Mouse (Mus musculus) adrenal gland, adult (tissue): ENCODE data around the gene Cog3.
"Not testable (repeated sequence)": the region's sequence is repeated elsewhere in the genome, so short reads cannot be mapped to it uniquely, and the experiment has no call there.

Experiments
- DNase-seq, 2 experiments: peaks; one replicate each; pipeline ENCODE4 v3.0.0; 2022 to 2023; ENCODE audit warnings: low spot score in 1 of 2; ENCODE audit not compliant: inconsistent age in 2 of 2

Gene Cog3

DNA sequence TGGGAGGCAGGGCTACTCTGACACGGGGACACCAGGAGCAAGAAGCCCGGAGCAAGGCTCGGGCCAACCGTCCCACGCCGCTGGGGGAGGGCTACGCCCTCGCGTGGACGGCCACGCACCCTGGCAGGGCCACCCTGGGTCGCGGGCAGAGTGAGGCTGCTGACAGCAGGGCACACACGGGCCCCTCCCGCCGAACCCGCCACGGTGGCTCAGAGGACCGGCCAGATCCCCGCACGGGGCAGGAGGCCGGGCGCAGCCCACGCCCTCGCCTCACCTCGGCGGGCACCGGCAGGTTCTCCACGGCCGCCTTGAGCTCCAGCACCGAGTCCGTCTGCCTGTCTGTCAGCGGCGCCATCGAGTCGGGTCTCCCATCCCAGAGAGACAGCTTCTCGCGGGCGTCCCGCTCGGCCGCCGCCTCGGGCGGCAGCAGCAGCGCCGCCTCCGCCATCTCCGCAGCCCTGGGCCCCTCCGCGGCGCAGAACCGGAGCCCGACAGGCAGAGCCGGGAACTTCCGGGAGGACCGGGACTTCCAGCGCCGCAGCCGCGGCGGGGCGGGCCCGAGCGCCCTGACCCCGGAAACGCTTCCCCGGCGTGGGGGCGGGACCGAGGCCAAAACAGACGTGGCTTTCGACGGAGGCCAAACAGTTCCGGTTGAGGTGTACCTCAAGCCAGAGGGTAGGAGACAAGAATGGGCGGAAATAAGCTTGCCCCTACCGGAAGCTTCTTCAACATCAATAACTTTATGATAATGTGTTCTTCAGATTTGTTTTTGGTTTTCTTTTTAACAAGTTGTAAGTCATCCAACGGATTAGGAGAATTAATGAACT lies at the start of gene Cog3:
Gene Cog3, minus strand, starts transcription at position 527 of the 827 bp plus-strand sequence.
- DNase-seq = peak; percentile 98 to 99

DNA sequence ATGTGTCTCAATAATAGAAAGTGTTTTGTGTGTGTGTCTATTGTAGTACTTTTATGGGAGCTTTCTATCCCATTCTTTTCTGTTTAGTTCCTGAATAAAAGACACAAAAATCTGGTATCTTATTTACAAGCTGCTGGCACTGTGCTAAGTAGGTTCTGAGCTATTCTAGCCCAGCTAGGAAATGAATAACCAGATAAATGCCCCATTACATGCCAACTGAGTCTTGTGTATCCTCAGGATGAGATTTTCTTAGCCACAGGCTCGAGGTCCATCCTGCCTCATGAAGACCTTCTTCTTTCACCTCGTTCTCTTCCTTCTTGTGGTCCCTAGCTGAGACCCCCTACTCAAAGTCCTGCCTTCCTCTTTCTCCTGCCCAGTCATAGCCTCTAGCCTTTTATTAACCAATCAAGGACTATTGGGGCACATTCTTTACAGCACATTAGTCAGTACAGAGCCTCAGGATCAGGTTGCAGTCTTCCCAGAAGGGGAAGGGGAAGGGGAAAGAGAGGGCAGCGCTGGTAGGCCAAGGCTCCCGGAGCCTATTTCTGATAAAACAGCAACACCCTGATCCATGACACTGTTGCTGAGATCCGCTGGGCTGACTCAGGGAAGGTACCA lies 43.6 kb upstream of the Cog3 start:
- peak in 1 of 2 experiments; percentile 54 for DNase-seq

DNA sequence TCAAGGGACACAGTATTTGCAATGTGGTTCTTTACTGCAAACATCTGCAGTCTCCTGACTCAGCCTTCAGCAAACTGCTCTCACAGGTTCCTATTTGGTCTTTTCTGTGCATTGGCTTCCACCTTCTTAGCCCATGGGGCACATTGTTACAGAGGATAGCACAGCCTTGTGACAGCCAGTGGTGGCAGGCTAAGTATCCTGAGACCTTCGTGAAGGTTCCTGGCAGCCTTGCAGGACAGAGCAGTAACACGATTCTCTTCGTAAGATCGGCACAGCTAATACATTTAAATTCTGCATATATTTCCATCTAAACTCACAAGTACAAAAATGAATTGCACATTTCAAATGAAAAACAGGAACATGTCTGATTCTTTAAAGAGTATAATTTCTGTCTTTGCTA lies 41.6 kb upstream of the Cog3 start:
- no peak for DNase-seq

DNA sequence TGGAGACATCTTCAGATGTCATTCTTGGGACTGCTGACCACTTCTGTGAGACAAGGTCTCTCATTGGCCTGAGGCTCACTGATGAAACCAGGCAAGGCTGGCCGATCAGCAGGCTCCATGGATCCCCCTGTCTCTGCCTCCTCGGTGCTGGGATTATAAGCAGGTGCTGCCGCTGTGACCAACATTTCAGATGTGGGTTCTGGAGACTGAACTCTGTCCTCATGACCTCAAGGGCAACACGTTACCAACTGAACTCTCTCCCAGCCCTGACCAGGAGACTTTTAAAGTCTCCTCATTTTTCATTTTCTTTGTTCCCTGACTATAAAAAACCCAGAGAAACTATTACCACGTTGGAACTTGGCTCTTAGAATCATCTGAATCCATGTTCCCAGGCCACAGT lies 40.4 kb upstream of the Cog3 start:
- peak in 1 of 2 experiments; percentile 22 for DNase-seq

DNA sequence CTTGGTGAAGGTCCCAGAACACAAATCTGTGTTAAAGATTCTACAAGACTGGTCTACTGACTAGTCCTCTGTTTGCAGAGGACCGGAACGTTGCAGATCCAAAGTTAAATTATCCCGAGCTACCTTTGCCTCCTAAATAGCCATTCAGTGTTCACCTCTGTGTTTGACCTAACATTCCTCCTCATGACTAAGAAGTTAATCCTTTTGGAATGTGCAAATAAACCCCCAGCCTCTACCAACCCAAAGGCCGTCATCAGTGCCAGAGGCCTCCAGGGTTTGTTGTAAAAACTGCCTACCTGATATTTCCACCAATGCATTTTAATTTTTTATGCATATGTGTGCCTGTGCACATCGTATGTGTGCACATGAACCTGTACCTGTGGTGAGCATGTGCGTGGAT lies 40.0 kb upstream of the Cog3 start:
- DNase-seq = no peak

DNA sequence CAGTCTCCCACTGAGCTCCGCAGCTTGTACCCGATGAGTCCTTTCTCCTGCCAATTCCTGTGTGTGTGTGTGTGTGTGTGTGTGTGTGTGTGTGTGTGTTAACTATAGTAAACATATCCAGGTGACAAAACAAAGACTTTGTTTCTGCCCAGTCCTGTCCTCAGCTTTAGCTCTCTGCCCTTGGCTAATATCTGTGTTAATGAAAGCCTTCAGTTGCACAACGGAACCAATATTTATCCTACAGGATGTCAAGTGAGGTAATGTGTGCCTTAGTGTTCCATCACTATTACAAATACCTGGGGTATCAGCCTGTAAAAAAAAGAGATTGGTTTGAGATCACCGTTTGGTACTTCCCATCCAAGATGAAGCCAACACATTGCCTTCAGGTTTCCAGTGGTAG lies 38.8 kb upstream of the Cog3 start:
- DNase-seq = no peak

DNA sequence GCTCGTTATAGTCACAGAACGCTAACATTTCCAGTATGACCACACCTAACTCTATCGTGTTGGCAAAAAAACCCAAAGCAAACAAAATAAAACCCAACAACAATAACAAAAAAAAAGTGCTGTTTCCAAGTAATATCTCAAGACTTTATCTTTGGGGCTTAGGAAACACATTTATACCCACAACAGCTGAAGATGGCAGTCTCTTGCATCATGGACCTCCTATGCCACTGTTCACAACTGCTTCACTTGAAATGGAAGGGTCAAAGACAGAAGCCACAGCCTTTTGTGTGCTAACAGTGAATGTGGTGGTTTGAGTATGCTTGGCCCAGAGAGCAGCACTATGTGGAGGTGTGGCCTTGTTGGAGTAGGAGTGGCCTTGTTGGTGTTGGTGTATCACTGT lies 37.1 kb upstream of the Cog3 start:
- peak in 1 of 2 experiments; percentile 35 for DNase-seq

DNA sequence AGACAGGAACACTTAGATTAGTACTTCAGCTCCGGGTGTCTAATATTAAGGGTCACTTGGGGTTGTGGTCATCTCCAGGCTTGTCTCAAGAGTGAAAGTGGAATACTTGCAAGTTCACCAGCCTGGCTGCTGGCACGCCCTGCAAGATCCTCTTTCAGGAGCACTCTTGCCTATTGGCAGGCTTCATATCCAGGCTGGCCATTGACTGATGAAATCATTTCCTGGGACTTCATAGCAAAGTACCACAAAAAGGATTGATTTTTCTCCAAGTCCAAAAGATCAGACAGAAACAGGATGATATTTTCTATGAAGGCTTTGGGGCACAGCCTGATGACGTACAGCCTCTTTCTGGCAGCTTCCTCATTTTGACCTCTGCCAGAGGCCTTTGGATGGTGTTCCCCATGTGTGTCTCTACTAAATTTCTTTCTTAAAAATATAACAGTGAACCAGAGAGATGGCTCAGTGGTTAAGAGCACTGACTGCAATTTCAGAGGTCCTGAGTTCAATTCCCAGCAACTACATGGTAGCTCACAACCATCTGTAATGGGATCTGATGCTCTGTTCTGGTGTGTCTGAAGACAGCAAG lies 36.2 kb upstream of the Cog3 start:
- DNase-seq = peak; percentile 43 to 76

DNA sequence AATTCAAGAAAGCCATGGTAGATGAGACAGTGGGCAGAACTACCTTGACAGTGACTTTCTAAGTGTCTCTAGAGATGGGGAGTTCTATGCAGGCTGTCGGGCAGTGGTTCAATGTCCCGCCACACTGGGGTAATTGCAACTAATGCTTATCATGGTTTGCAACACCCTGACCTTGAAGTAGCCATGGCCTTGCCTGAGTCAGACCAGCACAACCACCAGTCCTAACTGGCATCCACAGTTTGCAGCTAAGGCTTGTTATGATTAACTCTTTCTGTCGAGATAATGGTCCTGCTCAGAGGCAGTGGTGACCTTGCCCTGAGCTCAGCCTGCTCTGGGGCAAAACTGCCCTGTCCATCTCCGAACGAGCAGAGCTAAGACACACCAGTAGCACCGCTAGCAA lies 35.0 kb upstream of the Cog3 start:
- peak; percentile 89 to 94 for DNase-seq

DNA sequence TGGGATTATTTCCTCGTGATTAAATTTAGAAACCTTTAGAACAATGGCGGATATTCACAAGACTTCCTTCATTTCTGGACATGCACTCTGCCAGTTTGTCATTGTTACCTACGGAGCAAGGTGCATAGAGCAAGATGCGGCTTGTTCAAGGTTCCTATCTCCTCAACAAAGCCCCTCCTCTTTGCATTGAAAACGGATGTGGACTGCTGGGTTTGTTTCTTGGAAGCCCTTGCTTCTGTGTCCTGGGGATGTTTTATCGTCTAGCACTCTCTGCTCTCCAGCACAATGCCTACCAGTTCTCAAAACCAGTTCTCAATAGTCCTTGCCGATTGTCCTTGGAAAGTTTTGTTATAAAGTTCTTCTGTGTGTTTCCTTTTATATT lies 33.5 kb upstream of the Cog3 start:
- peak in 1 of 2 experiments; percentile 47 for DNase-seq

DNA sequence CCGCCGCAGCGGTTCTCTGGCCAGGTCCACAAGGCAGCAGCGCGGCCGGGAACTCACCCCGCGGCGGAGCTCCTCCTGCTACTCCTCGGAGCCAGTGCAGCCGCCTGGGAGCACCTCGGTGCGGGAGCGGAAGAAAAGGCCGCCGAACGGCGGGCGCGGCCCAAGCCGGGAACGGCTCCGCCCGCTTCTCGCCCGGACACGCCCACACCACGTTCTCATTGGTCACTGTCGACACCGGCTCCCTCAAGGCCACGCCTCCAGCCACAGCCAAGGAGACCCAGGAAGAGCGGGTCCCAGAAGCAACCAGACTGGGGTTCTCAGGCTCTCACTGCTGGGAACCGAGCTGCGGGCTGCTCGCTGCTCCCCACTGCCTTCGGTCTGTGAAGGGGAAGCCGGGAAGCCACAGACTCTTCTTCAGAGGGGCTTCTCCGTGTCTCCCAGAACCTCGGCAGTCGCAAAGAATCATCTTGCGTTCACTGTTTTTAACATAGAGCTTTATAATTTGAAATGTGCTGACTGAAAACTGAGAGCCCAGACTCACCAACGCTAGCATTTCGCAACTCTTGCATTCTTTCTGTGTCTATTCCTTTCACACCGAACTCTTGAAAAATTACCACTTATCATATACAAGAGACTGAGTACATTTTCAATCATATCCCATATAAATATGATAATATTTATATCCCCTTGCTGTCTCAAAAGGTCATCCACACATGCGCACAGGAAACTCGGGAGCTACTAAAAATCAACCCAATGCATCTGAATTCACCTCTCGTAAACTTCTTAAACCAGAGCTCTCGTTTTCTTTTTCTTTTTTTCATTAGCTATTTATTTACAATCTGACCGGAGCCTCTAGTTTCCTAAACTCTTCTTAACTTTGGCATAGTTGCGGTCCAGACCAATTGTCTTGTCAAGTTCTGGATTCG lies 32.8 kb upstream of the Cog3 start, which contains the start of gene Slc25a30:
Gene Slc25a30, minus strand, starts transcription at position 170 of the 926 bp plus-strand sequence.
- peak; percentile 99 for DNase-seq

DNA sequence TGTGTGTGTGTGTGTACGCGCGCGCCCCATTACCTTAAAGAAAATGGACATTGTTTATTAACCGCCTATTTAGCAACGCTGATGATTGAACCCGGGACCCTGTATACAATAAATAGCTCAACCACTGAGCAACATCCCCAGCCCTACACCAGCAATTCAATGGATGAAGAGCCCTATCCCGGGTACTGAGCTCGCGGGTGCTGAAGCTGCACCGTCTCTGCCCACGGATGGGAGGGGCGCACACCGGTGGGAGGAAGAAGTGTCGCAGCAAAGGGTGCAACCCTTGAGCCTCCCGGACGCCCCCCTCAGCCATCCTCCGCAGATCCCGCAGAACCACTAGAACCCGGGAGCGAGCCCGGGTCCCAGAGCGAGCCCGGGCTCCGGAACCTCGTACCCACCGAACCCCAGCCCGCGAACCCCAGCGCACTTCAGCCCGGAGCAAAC lies 32.1 kb upstream of the Cog3 start:
- no peak for DNase-seq

DNA sequence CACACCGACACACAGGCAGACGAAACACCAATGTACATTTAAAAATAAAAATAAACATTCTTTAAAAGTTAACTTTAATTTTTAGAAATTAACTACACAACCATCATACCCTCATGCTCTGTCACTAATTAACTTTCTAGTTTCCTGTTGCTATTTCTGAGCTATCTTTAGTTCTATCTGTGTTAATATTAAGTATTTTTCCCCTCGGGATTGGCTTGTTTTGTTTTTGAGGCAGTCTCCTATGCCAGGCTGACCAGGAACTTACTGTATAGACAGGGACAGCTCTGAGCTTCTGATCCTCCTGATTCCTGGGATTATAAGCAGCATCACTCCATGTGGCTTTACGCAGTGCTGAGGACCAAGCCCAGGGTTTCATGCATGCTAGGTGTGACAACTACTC lies 25.6 kb upstream of the Cog3 start:
- no peak for DNase-seq

DNA sequence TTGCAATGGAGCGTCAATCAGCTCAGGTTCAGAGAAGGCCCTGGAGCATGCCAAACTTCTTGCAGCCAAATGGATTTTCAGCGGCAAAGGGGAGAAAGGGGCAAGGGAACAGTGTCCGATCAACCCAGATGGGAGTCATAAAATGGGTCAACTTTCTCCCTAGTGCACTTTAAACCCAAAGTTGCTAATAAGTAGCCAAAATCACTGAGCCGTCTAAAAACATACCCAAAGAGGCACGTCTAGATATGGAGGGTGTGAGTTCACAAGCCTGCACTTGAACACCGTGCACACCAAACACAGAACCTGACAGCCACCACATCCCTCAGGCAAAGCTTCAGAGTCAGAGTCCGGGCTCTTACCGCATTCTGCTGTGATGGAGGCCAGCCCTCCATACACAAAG lies 22.3 kb upstream of the Cog3 start:
- DNase-seq = no peak

DNA sequence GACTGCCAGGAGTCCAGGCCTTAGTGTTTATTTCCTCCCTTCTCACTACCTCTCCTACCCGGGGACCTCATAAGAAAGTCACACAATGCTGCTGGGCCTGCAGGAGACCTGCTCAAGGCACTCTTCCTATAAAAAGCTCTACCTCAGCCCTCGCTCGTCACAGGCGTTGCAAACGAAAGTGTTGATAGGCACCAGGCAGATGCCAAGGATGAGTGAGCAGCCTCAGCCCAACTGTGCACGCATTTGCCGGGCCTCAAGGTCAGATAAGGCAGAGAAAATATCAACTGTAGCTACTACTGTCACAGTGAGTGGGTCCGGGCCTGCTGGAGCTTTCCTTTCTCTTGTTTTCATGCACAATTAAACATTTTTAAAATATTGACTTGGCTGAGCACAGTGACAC lies 19.1 kb upstream of the Cog3 start:
- DNase-seq = peak; percentile 62 to 78

DNA sequence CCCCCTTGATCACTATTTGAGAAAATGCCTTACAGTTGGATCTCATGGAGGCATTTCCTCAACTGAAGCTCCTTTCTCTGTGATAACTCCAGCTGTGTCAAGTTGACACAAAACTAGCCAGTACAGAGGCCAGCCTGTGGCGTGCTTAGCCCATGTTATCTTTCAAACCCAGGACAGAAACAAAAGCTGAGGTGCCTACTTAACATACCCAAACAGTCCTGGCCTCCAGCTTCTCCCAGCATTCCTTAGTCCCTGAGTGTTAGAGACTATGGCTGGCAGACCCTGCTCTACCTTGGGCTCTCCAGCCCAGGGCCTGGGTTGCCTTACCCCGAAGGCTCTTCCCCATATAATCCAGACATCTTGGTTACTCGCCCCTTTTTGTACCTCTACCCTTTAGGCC lies 18.1 kb upstream of the Cog3 start:
- not testable (repeated sequence) for DNase-seq

DNA sequence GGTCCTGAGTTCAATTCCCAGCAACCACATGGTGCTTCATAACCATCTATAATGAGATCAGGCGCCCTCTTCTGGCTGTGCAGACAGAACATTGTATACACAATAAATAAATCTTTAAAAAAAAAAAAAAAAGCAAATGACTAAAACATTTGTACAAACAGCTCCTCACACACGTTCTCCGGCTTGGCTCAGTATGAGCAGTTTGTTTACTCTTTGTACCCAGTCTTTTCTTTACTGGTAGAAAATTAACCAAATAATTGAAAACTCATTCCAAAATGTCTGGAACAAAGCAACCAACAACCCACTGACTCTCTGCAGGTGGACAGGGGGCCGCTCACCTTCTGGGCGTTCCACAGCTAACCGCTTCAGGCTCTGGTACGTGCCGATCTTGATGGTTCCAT lies 16.8 kb upstream of the Cog3 start:
- DNase-seq = no peak

DNA sequence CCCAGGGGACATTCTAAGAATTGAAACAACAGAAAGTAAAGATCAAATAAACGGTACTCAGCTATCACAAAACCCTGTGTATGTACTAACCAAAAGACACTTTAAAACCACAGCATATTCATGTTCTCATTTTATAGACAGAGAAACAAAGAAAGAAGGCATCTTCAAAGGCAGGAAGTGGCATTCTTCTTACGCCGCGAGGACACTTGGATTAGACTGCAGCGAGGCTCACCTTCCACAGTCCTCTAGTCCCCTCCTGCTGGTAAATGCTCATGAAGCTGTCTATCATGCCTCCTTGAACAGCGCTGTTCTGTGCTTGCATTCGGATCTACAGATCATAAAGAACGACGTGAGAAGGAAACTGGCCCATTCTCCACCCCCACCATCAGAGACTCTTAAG lies 15.0 kb upstream of the Cog3 start:
- DNase-seq = no peak

DNA sequence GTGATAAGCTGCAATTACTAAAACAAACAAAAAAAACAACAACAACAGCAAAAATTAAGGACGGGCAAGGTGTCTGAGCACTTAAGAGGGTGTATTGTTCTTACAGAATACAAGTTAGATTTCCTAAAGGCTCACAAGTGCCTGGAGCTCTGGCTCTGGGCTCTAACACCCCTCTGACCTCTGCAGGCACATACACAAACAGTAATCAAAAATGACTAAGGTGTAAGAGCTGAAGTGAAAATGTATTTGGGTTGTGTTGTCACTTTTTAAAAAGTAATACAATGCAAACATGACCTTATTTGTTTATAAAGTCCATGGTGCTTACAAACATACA lies 13.9 kb upstream of the Cog3 start:
- DNase-seq = no peak

DNA sequence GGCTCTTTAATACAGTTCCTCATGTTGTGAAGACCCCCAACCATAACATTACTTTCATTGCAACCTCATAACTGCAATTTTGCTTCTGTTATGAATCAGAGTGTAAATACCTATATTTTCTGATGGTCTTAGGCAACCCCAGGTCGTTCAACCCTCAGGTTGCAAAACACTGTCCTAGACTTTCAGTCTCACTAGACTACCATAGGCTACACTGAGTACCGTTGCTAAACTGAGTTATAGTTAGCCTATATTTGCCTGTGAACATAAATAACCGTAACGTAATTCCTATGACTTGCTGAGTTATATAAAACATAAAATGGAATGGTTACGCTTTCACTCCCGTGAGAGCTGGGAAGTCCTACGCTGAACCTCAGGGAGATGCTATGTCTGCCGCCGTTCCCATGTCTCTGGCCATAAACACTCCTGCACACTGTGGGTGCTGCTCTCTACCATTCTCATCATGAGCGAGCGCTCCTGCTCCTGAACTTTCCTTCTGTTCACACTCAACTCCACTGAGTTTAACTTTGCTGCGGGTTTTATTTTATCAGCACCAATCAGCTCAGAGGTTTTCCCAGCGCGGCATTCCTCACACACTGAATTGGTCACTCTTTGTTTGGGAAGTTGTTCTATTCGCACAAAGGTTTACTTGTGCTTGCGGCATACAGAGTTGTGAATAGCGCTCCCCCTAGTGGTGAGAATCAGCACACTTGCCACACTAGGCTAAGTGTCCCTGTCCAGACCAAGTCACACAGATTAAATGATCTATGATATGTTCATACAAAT lies 13.4 kb upstream of the Cog3 start:
- peak; percentile 61 to 89 for DNase-seq
